Mouse (Mus musculus): ENCODE data around the gene Zc2hc1b. TPM values are rescaled to one million over a fixed set of nuclear protein-coding genes. Genes with fewer than 3 reads are reported as not detected.
A peak's percentile ranks its signal among the peaks of the same experiment; 100 is the strongest.
"Not testable (repeated sequence)": the region's sequence is repeated elsewhere in the genome, so short reads cannot be mapped to it uniquely, and the experiment has no call there.

Gene Zc2hc1b
- polyA plus RNA-seq, 1 experiment from 2014 or later, result not detected

DNA sequence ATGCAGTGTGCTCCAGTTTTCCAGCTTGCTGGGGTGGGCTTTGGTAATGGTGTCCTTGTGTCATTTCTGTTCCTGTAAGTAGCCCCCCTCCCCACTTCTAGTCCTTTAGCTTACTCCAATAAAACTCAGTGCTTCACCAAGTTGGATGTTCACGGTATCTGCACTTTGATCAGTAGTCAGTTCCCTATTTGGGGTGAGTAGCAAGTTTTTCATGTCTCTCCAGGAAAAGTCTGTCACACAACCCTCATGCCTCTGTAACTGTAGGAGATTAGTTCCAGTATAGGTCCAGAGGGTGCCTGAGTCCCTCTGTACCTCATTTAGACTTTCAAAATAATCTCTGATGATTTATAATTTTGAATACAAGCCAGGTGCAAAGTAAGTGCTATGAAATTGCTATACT is 21.4 kb upstream of the Zc2hc1b start:
- no peak for DNase-seq (ENCODE audit: low spot score)
- WGBS, result 87% methylated on average over 1 of the region's 1 CpGs

DNA sequence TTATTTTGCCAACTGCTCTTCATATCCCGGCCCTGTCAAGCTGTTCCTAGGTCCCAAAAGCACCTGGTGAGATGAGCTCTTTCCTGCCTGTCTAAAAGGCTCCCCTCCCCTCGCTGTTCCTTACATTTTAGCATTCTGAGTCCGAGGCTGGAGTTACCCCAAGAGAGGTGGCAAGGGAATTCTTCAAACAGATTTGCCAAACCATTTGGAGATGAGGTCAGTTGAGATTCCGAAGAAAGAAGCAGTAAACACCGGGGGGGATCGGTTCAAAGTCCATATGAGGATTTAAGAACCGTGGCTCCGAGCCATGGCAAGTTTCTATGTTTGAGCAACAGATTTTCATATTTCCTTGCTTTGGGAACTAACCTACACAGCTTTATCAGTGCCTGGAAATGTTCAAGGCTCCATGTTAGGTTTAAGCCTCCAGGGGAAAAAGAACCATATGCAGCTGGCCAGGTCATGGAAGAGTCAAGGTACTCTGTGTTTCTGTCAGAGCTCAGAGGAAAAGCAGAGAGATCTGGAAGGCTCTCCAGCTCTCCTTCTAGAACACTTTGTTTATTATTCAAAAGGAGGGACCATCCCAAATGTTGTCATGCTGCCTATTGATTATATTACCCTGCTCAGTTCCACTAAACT is 19.2 kb upstream of the Zc2hc1b start:
- no peak overlapping the region for H3K4me3 ChIP-seq
- no peaks in the 10 kb centered on the region for H3K36me3 ChIP-seq (replicated peaks)
- WGBS, result 79% methylated on average over 8 of the region's 8 CpGs
- peaks cover 6% of the 10 kb centered on the region for H3K4me1 ChIP-seq
- H3K9me3 ChIP-seq, result no peaks in the 10 kb centered on the region
- no peak for DNase-seq (ENCODE audit: low spot score)
- no peak overlapping the region for H3K27ac ChIP-seq (replicated peaks)
- H3K27me3 ChIP-seq (replicated peaks; ENCODE audit: low read depth, poor library complexity, severe bottlenecking), result no peaks in the 10 kb centered on the region

More for the DNA sequence above, 21.4 kb upstream of the Zc2hc1b start:
- H3K9me3 ChIP-seq, result no peaks in the 10 kb centered on the region
- no peak overlapping the region for H3K27ac ChIP-seq (replicated peaks)
- H3K36me3 ChIP-seq (replicated peaks), result no peaks in the 10 kb centered on the region
- no peaks in the 10 kb centered on the region for H3K27me3 ChIP-seq (replicated peaks; ENCODE audit: low read depth, poor library complexity, severe bottlenecking)
- no peak overlapping the region for H3K4me3 ChIP-seq
- H3K4me1 ChIP-seq, result no peaks in the 10 kb centered on the region

DNA sequence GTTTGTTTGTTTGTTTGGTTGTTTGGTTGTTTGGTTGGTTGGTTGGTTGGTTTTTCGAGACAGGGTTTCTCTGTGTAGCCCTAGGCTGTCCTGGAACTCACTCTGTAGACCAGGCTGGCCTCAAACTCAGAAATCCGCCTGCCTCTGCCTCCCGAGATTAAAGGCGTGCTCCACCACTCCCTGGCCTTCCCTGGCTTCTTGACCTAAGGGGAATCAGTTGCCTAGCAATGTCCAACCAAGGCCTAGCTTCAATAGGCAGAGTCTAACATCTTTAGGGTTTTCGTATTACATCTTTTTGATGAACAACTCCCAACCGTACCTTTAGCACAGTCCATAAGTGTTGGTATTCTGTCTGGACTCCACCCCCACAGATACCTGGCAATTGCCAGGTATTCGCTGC is 15.7 kb upstream of the Zc2hc1b start:
- not testable (repeated sequence) for H3K4me1 ChIP-seq; H3K27ac ChIP-seq (replicated peaks); H3K27me3 ChIP-seq (replicated peaks; ENCODE audit: low read depth, poor library complexity, severe bottlenecking); DNase-seq (ENCODE audit: low spot score); H3K9me3 ChIP-seq
- 84% methylated on average over 7 of the region's 7 CpGs for WGBS
- peaks cover 31% of the 10 kb centered on the region for H3K36me3 ChIP-seq (replicated peaks)
- H3K4me3 ChIP-seq, result peak overlapping the region; percentile 97

- no peaks in the 10 kb centered on the region for H3K9me3 ChIP-seq
- under 1% methylated on average over 43 of the region's 43 CpGs for WGBS
- peak within 1 kb of the TSS; percentile 97 for H3K4me3 ChIP-seq
- H3K27me3 ChIP-seq (replicated peaks; ENCODE audit: low read depth, poor library complexity, severe bottlenecking), result no peaks in the 10 kb centered on the region
- H3K4me1 ChIP-seq, result peaks cover 7% of the 10 kb centered on the region
- H3K36me3 ChIP-seq (replicated peaks), result peaks cover 37% of the 10 kb centered on the region
- peak within 1 kb of the TSS; percentile 91 for H3K27ac ChIP-seq (replicated peaks)
- DNase-seq (ENCODE audit: low spot score), result peak; percentile 95
These were observed 15.0 kb upstream of the Zc2hc1b start, which contains the start of gene Ltv1 for GRCm38 (mm10) chr10:13192731-13193351. Ltv1 (minus strand) TSS chr10:13193168.

- peaks cover 66% of the 10 kb centered on the region for H3K36me3 ChIP-seq (replicated peaks)
- WGBS, result 92% methylated on average over 5 of the region's 5 CpGs
- H3K4me3 ChIP-seq, result no peak overlapping the region
- H3K4me1 ChIP-seq, result peaks cover 7% of the 10 kb centered on the region
- DNase-seq (ENCODE audit: low spot score), result no peak
- no peaks in the 10 kb centered on the region for H3K27me3 ChIP-seq (replicated peaks; ENCODE audit: low read depth, poor library complexity, severe bottlenecking)
- no peaks in the 10 kb centered on the region for H3K9me3 ChIP-seq
- H3K27ac ChIP-seq (replicated peaks), result no peak overlapping the region
These were observed 12.1 kb upstream of the Zc2hc1b start for GRCm38 (mm10) chr10:13189881-13190280.

DNA sequence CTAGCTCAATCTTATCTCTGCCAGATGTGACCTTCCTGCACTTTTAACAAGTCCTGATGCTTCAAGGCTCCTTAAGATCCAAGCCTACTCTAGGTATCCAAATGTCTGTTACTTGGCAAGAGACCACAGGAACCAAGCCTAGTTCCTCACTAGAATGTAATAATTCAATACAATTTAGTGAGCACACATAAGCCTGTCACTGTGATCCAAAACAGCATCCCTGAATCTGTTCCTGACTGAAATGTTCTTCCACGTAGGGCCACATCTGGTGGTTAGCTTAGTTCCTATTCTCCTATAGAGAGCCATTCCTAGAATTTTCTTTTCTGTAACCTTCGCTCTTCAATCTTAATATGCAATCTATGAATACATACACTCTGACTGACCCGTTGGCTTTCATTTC is 8.9 kb upstream of the Zc2hc1b start:
- no peak overlapping the region for H3K27ac ChIP-seq (replicated peaks)
- H3K36me3 ChIP-seq (replicated peaks), result peaks cover 94% of the 10 kb centered on the region
- 88% methylated on average over 3 of the region's 3 CpGs for WGBS
- H3K4me1 ChIP-seq, result no peaks in the 10 kb centered on the region
- H3K27me3 ChIP-seq (replicated peaks; ENCODE audit: low read depth, poor library complexity, severe bottlenecking), result no peaks in the 10 kb centered on the region
- H3K9me3 ChIP-seq, result no peaks in the 10 kb centered on the region
- H3K4me3 ChIP-seq, result no peak overlapping the region
- DNase-seq (ENCODE audit: low spot score), result no peak

DNA sequence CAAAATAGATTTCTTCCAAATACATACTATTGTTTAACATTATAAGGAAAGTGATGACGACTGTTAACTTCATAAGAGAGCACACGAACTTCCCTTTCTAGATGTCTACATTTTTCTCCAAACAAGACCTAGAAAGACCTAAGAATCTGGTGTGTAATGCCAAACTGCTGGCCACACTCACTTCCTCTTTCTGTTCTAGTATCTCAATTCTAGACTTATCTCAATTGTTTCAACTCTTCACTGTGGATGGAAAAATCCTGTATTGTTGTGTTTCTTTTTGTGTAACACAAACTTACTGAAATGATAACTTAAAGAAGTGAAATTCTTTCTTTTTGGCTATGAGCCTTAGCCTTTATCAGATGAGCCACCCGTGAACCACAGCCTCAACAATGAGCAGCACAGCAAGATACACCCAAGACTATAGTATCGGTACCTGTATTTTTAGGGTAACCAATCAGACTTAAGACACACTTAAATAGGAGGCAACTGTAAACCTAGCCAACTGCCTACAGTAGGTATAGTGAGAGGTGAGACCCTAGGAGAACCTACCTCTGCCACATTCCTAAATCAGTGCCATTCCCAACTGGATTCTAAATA is 6.4 kb upstream of the Zc2hc1b start:
- H3K27me3 ChIP-seq (replicated peaks; ENCODE audit: low read depth, poor library complexity, severe bottlenecking), result no peaks in the 10 kb centered on the region
- 93% methylated on average over 4 of the region's 4 CpGs for WGBS
- no peak overlapping the region for H3K27ac ChIP-seq (replicated peaks)
- no peaks in the 10 kb centered on the region for H3K9me3 ChIP-seq
- H3K4me1 ChIP-seq, result no peaks in the 10 kb centered on the region
- H3K36me3 ChIP-seq (replicated peaks), result peaks cover 95% of the 10 kb centered on the region
- DNase-seq (ENCODE audit: low spot score), result no peak
- H3K4me3 ChIP-seq, result no peak overlapping the region

DNA sequence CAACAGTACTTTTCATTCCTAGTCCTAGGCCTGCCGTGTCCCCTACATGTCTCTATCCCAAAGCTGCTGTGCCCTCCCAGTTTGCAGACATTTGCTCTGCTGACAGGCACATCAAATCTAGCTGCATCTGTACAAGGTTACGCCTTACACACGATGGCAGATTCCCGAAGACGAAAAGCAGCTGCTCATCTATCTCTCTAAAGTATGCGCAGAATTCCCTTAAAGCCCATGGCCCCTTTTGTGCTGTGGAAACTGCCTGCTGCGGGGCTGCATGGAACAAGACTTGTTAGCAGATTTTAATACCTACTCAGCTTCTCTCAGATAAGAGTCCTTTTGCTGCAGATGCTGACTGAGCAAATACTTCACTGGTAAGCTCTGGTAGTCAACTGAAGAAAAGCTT is 2.4 kb upstream of the Zc2hc1b start:
- Histone ChIP-seq H3K27me3 (replicated peaks; ENCODE audit: low read depth, poor library complexity, severe bottlenecking) (no peaks in the 10 kb centered on the region), H3K4me3 (no peak overlapping the region), H3K27ac (replicated peaks) (no peak overlapping the region), H3K9me3 (no peaks in the 10 kb centered on the region), H3K4me1 (no peaks in the 10 kb centered on the region), H3K36me3 (replicated peaks) (peaks cover 94% of the 10 kb centered on the region)
- 89% methylated on average over 7 of the region's 7 CpGs for WGBS
- DNase-seq (ENCODE audit: low spot score), result no peak

DNA sequence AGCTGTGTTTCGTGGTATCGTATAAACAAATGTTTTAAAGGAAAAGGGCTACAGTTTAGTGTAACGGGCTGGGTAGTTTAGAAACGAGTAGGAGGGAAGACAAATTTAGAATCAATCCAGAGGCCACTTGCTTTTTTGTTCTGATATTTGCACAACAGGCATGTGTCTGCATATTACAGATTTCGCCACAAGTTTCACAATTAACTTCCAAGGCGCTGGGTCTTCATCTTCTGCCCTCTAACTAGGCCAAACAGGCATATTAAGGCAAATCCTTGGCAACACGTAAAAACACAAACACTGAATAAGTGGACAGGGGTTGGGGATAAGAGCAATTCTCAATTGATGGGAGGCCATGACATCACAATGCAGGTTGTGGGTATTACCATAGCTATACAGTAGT is 2.0 kb downstream of the Zc2hc1b start:
- WGBS, result 93% methylated on average over 7 of the region's 7 CpGs
- peaks cover 22% of the 10 kb centered on the region for H3K4me1 ChIP-seq
- no peak overlapping the region for H3K27ac ChIP-seq (replicated peaks)
- H3K9me3 ChIP-seq, result no peaks in the 10 kb centered on the region
- H3K27me3 ChIP-seq (replicated peaks; ENCODE audit: low read depth, poor library complexity, severe bottlenecking), result no peaks in the 10 kb centered on the region
- peaks cover 54% of the 10 kb centered on the region for H3K36me3 ChIP-seq (replicated peaks)
- no peak for DNase-seq (ENCODE audit: low spot score)
- no peak overlapping the region for H3K4me3 ChIP-seq

- Histone ChIP-seq H3K36me3 (replicated peaks) (peaks cover 23% of the 10 kb centered on the region), H3K27me3 (replicated peaks; ENCODE audit: low read depth, poor library complexity, severe bottlenecking) (no peaks in the 10 kb centered on the region), H3K4me1 (peaks cover 44% of the 10 kb centered on the region), H3K4me3 (no peak overlapping the region), H3K9me3 (no peaks in the 10 kb centered on the region), H3K27ac (replicated peaks) (peak overlapping the region; percentile 72)
- DNase-seq (ENCODE audit: low spot score), result peak; percentile 37
- 50% methylated on average over 10 of the region's 10 CpGs for WGBS
These were observed 5.0 kb downstream of the Zc2hc1b start for GRCm38 (mm10) chr10:13172798-13173221.

- Histone ChIP-seq H3K4me1 (peaks cover 44% of the 10 kb centered on the region), H3K36me3 (replicated peaks) (peaks cover 10% of the 10 kb centered on the region), H3K9me3 (no peaks in the 10 kb centered on the region), H3K27me3 (replicated peaks; ENCODE audit: low read depth, poor library complexity, severe bottlenecking) (no peaks in the 10 kb centered on the region), H3K27ac (replicated peaks) (peak overlapping the region; percentile 72), H3K4me3 (no peak overlapping the region)
- no peak for DNase-seq (ENCODE audit: low spot score)
- WGBS, result 62% methylated on average over 2 of the region's 2 CpGs
These were observed 6.4 kb downstream of the Zc2hc1b start for GRCm38 (mm10) chr10:13171461-13171860.

DNA sequence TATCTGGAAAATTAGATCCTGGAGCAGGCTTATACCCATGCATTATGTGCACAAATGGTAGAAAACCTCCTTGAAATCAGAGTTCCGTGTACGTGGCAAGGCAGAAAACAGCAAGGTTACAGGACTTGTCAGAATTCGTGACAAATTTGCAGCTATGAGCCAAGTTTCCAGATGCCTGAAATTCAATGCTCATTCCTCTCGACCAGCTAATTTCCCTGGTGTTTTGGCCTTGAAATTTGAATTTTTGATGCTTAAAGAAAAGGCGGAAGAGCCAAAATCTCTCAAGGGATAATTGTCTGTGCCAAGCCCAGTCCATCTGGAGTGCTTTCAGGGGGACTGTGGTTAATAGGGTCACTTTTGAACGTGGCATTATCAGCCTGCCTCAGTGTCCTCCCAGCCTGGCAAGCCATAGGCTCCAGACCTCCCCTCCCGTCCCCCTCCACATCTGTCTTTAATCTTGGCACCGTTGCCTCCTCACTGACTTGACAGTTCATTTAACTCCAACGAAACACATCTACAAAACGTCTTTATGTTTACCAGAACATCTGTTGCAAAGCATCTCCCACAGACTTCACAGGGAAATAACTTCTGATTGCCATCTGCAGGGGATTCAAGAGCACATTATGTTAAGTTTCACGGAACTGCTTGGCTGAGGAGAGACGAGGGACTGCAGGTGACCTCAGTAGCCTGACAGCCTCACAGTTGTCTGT is 6.9 kb downstream of the Zc2hc1b start:
- DNase-seq (ENCODE audit: low spot score), result peak; percentile 69
- Histone ChIP-seq H3K9me3 (no peaks in the 10 kb centered on the region), H3K4me1 (peaks cover 44% of the 10 kb centered on the region), H3K4me3 (no peak overlapping the region), H3K36me3 (replicated peaks) (peaks cover 4% of the 10 kb centered on the region; the same call in 1 of the 2 replicates), H3K27me3 (replicated peaks; ENCODE audit: low read depth, poor library complexity, severe bottlenecking) (no peaks in the 10 kb centered on the region), H3K27ac (replicated peaks) (peak overlapping the region; percentile 72)
- 31% methylated on average over 12 of the region's 12 CpGs for WGBS

Measured in embryonic facial prominence, embryonic 10.5 days (tissue).